Mouse (Mus musculus) brain, embryonic 18.5 days (tissue): ENCODE data around the gene Eif4h.

Experiments
- DNase-seq: peaks from one replicate; pipeline ENCODE4 v3.0.0-alpha.2; 2012; ENCODE audit warnings: low read depth, low spot score

Gene Eif4h

DNA sequence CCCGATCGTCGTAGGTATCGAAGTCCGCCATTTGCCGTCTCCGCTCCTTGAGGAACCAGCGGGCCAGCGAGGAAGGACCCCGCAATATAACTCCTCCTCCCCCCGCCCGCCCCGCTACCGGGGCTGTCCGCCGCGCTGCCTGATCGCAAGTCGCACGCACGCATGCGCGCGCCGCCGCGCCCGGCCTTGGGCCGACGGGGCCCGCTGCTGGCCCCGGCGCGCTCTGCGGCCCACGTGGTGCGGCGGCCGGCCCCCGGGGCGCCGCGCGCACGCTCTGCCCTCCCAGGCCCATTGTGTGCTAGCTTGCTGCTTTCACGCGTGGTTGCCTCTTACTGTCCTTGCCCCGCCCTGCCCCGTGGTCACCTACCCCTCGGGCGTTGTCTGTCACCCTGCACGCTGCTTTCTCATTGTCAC is at the start of gene Eif4h:
TSS of gene Eif4h (minus strand) at position 222 of the 414 bp plus-strand sequence.
- peak; percentile 90 for DNase-seq

DNA sequence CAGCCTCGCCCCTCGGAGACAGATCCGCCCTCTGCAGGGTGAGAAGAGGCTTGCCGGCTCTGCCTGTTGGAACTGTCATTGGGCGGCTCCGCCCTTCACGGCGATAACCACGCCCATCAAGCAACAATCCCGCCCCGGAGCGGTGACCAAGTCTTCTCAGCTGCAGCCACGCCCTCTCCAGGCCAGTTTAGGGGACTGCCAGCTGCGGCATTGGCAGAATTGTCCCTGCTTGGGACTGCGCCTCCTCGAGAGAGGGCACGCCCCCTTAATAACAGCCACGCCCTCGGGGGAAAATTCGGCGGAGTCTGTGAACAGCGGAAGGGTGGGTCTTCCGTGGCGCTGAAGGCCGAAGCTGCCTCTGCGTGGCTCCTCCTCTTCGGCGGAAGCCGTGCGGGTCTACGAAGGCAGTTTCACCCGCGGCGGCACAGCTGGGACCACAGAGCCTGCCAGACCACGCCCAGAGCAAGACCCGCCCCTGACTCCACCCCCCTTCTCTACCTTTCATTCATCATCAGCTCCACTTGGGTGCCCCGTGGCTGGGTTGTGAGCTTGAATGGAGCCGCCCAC is 49.5 kb upstream of the Eif4h start:
- peak; percentile 96 for DNase-seq

DNA sequence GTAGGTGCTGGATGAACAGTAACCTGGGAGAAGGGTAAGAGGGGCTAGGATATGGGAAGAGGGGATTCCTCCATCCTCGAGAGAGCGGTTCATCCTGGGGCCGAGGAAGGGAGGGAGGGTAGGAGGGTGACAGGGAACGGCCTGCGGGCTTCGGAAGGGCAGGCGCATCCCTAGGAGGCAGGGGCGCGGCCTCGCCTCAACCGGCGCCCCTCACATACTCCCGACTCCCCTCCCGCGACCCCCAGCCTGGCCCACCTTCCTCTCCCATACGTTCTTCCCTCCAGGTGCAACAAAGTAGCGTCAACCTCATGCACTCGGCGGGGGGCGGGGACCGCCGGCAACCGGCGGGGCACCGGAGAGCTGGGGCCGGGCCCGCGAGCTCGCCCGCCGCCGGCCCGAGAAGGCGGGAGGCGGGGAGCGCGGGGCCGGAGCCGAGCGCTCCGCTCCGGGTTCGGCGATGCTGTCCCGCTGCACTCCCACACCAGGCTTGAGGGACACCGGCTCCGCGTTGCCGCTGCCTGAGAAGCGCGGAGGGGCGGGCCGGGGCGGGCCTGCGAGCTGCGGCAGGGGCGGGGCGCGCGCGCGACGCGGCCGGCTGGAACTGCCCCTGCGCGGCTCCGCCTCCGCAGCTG is 48.9 kb upstream of the Eif4h start, which contains the start of gene Limk1:
TSS of gene Limk1 (minus strand) at position 513 of the 632 bp plus-strand sequence.
- no peak for DNase-seq

GRCm38 (mm10) chr5:134687187-134687586 is 47.9 kb upstream of the Eif4h start:
- no peak for DNase-seq

DNA sequence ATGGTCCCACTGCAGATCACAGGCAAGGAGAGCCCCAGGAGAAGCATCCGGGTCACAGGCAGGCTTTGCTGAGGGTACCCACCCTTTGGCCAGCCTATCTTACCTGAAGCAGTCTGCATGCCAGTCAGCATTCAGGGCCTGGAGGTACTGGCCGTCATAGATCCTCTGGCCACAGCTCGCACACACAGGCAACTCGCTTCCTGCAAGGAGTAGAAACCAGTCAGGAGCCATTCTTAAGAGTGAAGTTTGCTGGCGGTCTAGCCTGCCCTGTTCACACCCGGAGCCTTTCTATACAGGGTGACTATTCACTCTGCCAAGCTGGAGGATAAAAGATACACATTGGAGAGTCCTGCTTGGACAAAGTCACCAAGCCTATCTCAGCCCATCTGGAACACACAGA is 47.3 kb upstream of the Eif4h start:
- no peak for DNase-seq

GRCm38 (mm10) chr5:134684398-134684797 is 45.1 kb upstream of the Eif4h start:
- no peak for DNase-seq

GRCm38 (mm10) chr5:134683813-134684212 is 44.5 kb upstream of the Eif4h start:
- DNase-seq: no peak

- DNase-seq: no peak
Observed at GRCm38 (mm10) chr5:134680238-134680637, 40.9 kb upstream of the Eif4h start.

GRCm38 (mm10) chr5:134678827-134679546 is 39.7 kb upstream of the Eif4h start:
- no peak for DNase-seq

GRCm38 (mm10) chr5:134678031-134678430 is 38.7 kb upstream of the Eif4h start:
- no peak for DNase-seq

- DNase-seq: no peak
Observed at GRCm38 (mm10) chr5:134677491-134677890, 38.2 kb upstream of the Eif4h start.

- DNase-seq: no peak
Observed at GRCm38 (mm10) chr5:134675956-134676759, 36.9 kb upstream of the Eif4h start.

GRCm38 (mm10) chr5:134674977-134675376 is 35.7 kb upstream of the Eif4h start:
- no peak for DNase-seq

- no peak for DNase-seq
Observed at GRCm38 (mm10) chr5:134672611-134673010, 33.3 kb upstream of the Eif4h start.

DNA sequence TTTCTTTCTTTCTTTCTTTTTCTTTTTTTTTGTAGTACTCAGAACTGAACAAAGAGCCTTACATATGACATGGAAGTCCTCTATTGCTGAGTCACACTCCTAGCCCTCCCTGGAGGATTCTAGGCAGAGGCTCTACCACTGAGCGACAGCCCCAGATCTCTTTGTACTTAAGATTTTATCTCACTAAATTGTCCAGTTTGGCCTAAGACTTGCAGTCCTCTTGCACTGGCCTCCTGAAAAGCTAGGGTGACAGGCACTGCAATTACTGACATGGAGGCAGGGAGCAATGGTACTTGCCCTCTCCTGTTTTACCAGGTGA is 32.9 kb upstream of the Eif4h start:
- DNase-seq: no peak

- DNase-seq: no peak
Observed at GRCm38 (mm10) chr5:134671335-134672197, 32.3 kb upstream of the Eif4h start.

DNA sequence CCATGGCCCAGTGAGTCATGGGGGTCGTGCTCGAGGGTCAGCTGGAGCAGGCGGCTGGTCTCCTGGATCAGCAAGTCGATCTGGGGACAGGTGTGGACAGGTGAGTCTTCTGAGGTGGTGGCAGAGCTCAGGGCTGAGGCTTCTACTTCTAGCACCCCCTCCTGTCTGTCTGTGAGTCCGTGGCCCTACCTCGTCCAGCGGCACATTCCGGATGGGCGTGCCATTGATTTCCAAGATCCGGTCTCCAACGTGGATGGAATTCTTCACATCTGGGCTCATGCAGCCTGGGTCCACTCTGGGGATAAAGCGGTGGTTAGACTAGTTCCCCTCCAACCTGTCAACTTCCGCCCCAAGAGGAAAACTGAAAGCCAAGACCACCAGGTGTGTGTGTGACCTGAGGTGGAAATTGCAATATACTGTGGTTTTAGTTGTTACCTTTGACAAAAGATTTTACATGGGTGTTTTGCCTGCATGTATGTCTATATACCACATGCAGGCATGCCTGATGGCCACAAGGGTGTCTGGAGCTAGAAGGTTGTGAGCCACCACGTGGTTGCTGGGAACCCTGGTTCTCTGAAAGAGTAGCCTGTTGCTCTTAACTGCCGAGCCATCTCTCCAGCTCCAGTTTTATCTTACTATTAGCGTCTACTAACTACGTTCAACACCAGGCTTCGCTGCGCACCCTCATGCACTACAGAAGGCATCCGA is 29.9 kb upstream of the Eif4h start:
- DNase-seq: no peak

DNA sequence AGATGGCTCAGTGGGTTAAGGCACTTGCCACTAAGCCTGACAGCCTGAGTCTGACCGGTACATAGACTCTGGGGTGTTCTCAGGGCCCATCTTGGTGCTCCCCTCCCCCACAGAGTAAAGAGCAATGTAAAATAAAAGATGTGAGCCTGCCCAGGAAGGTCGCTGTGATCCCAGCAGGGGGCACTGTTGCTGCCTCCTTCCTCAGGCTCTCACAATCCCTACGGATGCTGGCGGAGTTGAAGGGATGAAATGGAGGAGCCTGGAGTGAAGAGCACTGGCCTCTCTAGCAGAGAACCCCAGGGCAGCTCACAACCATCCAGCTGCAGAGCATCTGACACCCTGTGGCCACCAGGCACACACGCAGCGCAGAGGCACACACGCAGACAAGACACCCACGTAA is 29.2 kb upstream of the Eif4h start:
- DNase-seq: no peak

DNA sequence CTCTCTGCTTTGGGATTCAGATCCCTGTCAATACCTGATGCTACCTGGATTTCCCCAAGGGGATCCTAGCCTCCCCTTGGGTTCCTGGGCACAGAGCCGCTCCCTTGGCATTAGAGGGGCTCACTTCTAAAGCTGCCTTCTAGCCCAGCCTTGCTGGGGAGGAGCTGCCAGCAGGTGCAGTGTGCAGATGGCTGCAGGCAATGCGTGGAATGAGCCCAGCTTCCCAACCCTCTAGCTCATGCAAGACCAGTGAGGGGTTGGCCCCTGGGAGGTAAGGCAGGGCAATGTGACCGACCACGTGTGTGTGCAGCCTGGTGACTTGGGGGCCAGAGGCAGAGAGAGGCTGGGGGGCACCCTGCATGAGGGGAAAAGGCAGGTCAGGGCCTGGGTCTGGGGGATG is 17.4 kb upstream of the Eif4h start:
- DNase-seq: no peak

GRCm38 (mm10) chr5:134652015-134652414 is 12.7 kb upstream of the Eif4h start:
- DNase-seq: no peak

DNA sequence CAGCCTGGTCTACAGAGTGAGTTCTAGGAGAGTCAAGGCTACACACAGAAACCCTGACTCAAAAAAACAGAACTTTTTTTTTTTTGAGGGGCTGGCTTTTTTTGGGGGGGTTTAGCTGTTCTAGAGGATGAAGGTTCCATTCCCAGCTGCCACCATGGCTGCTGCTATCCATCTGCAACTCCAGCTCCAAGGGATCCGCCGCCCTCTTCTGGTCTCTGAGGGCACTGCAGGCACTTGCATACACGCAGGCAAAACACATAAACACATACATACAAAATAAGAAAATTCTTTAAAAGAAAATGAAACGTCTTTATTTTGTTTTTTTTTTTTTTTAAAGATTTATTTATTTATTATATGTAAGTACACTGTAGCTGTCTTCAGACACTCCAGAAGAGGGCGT is 11.6 kb upstream of the Eif4h start:
- no peak for DNase-seq
